Mouse (Mus musculus) neural tube, embryonic 11.5 days (tissue): ENCODE results near the gene Oxld1. TPM values are rescaled to one million over a fixed set of nuclear protein-coding genes. Genes with fewer than 3 reads are reported as not detected.

Experiments used
- ATAC-seq: fragments of 200-750 bp; cut with Nextera tagmentation; 2 replicates; pipeline ENCODE4 v1.8.0; 2017; ENCODE audit warnings: moderate number of reproducible peaks, mild to moderate bottlenecking, moderate TSS enrichment, moderate library complexity; ENCODE audit not compliant: insufficient read depth, low FRiP score, low TSS enrichment
- DNase-seq: peaks from one replicate; pipeline ENCODE4 v3.0.0-alpha.2; 2015; ENCODE audit warnings: low spot score
- H3K27ac ChIP-seq: fragments of 300-500 bp; sonication (generic); 2 replicates; pipeline ENCODE4 v1.5.1; 2014; ENCODE audit warnings: low read depth, mild to moderate bottlenecking, low read length
- H3K27me3 ChIP-seq: fragments of 300-500 bp; sonication (generic); 2 replicates; pipeline ENCODE4 v1.6.1; 2014; ENCODE audit warnings: mild to moderate bottlenecking, low read length, mixed read lengths; ENCODE audit not compliant: control insufficient read depth, insufficient read depth
- H3K36me3 ChIP-seq: fragments of 300-500 bp; sonication (generic); 2 replicates; pipeline ENCODE4 v1.6.1; 2014; ENCODE audit warnings: mild to moderate bottlenecking, low read length, moderate library complexity, mixed read lengths; ENCODE audit not compliant: control insufficient read depth, insufficient read depth
- H3K4me1 ChIP-seq: fragments of 300-500 bp; sonication (generic); 2 replicates; pipeline ENCODE4 v1.6.1; 2014; ENCODE audit warnings: low read length, mixed read lengths; ENCODE audit not compliant: control insufficient read depth, insufficient read depth
- H3K4me2 ChIP-seq: fragments of 300-500 bp; sonication (generic); 2 replicates; pipeline ENCODE4 v1.6.1; 2014; ENCODE audit warnings: low read depth, mild to moderate bottlenecking, moderate library complexity
- H3K4me3 ChIP-seq: fragments of 300-500 bp; sonication (generic); 2 replicates; pipeline ENCODE4 v1.5.1; 2014; ENCODE audit warnings: low read depth, low read length
- H3K9ac ChIP-seq: fragments of 300-500 bp; sonication (generic); 2 replicates; pipeline ENCODE4 v1.6.1; 2014; ENCODE audit warnings: mild to moderate bottlenecking, low read length
- H3K9me3 ChIP-seq: fragments of 300-500 bp; sonication (generic); 2 replicates; pipeline ENCODE4 v1.6.1; 2016; ENCODE audit warnings: low read length; ENCODE audit not compliant: control insufficient read depth
- WGBS: fragments of 180-500 bp; shearing (Covaris S2); extraction: QIAGEN DNeasy Blood & Tissue Kit; methylation state at CpG from one replicate; pipeline ENCODE4 v1.1.7; 2014; 5-methylcytosine and 5-hydroxymethylcytosine counted together
- polyA plus RNA-seq: library from polyadenylated mRNA; unstranded; fragments of >200 nt; fragmentation: Nextera tagmentation; extraction: Ambion mirVana; gene quantifications from 2 replicates; pipeline ENCODE4 v1.2.1, GENCODE M21; 2014

The Oxld1 gene
- polyA plus RNA-seq, 1 experiment from 2014 or later, result 14.4 TPM

DNA sequence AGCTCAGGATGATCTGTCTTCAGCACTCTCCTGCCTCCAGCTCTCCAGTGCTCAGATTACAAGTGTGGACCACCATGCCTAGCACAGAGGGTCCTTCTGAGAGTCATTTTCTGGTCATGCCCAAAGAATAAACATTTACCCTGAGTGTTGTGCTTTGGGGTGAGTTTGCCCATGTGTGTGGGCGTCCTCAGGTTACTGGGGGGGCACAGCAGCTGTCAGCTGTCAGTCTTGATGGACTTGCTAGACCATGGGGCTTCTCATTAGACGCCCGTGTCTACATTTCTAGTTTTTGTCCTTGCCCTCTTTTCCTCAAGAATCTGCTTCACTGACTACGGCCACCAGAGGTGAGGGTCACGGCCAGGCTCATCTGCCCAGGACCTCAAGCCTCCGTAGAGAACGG lies 10.7 kb downstream of the Oxld1 start:
- ATAC-seq (no peak), DNase-seq (no peak)
- Histone ChIP-seq H3K9ac (no peak overlapping the region), H3K27ac (no peak overlapping the region), H3K4me2 (no peak overlapping the region), H3K36me3 (no peaks in the 10 kb centered on the region), H3K4me1 (no peaks in the 10 kb centered on the region), H3K9me3 (no peaks in the 10 kb centered on the region), H3K27me3 (no peaks in the 10 kb centered on the region), H3K4me3 (no peak overlapping the region)
- WGBS, result 84% methylated on average over 7 of the region's 7 CpGs

DNA sequence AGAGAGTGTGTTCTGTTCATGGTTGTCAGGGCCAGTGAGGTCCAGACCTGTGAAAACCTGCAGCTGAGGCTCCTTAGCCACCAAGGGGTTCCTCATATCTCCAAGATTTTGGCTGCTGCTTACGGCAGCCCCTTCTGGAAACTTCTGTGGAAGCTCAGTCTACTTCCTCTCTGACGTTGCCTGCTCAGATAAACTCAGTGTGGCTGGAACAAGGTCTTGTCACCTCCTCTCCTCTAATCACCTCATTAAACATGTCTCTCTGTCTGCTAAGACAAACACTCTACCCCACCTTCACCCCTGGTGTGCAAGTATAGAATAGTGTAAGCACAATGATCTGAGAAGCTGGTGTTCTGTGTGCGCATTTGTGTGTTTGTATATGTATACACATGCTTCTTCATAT lies 12.4 kb downstream of the Oxld1 start:
- Histone ChIP-seq H3K9me3 (no peaks in the 10 kb centered on the region), H3K9ac (no peak overlapping the region), H3K36me3 (no peaks in the 10 kb centered on the region), H3K27me3 (no peaks in the 10 kb centered on the region), H3K4me2 (no peak overlapping the region), H3K27ac (no peak overlapping the region), H3K4me1 (no peaks in the 10 kb centered on the region), H3K4me3 (no peak overlapping the region)
- no peak for DNase-seq
- no peak for ATAC-seq
- WGBS, result 74% methylated on average over 3 of the region's 3 CpGs

DNA sequence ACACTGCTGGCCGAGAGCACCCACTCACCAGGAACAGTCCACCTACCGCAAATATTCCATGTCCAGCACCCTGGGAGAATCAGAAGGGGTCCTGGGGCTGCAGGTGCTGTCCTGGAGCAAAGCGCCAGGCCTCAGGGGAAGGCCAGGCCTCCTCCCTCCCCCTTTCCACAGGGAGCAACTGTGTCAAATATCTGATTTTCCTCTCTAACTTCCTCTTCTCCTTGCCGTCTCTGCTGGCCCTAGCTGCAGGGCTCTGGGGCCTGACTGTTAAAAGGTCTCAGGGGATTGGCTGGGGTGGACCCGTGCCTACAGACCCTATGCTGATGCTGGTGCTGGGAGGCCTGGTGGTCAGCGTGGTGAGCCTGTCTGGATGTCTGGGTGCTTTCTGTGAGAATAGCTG lies 13.8 kb downstream of the Oxld1 start:
- no peak overlapping the region for H3K4me2 ChIP-seq
- no peak for ATAC-seq
- H3K27ac ChIP-seq, result no peak overlapping the region
- H3K27me3 ChIP-seq, result no peaks in the 10 kb centered on the region
- H3K36me3 ChIP-seq, result no peaks in the 10 kb centered on the region
- no peak overlapping the region for H3K9ac ChIP-seq
- H3K4me1 ChIP-seq, result no peaks in the 10 kb centered on the region
- H3K9me3 ChIP-seq, result no peaks in the 10 kb centered on the region
- WGBS, result 74% methylated on average over 6 of the region's 6 CpGs
- DNase-seq, result no peak
- H3K4me3 ChIP-seq, result no peak overlapping the region

DNA sequence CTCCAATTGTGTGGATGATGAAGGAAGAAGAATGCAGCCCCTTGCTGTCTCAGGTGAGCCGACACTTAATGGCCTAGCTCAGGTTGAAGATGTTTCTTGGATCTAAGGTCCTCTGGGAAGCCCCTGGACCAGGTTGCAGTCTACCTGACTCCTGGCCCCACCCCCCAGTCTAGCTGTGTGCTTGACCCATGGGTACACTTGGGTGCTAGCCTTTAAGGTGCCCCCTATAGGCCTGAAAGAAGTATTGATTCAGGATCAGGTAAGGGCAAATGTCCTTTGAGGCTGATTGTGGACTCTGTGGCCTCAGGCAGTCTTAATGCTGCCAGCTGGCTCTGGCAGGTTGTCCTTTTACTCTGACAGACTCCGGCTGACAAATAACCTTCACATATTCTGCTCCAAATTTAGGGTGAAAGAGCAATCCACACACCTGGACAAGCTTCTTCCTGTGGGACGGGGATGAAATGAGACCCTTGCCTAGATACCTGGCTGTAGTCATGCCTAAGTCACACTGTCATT lies 15.0 kb downstream of the Oxld1 start:
- Histone ChIP-seq H3K9me3 (no peaks in the 10 kb centered on the region), H3K4me3 (no peak overlapping the region), H3K4me1 (no peaks in the 10 kb centered on the region), H3K27ac (no peak overlapping the region), H3K9ac (no peak overlapping the region), H3K27me3 (no peaks in the 10 kb centered on the region), H3K4me2 (no peak overlapping the region), H3K36me3 (no peaks in the 10 kb centered on the region)
- DNase-seq (no peak), ATAC-seq (no peak)
- 85% methylated on average over 3 of the region's 3 CpGs for WGBS

DNA sequence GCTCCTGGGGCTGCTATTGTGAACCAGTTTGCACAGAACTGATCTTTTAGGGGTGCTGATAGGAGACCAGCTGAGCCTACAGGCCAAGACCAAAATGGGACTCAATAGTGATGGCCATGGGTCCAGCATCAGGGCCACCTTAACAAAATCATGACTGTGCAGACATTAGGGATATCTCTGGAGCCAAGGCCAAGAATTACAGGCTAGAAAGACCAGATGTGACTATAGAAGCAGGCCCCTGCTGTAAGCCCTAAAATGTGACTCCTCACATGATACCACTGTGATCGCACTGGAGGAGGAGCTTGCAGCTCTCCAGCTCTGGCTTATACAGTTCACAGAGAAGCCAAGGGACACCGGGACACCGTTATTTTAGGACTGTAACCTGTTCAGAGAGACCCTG lies 15.5 kb downstream of the Oxld1 start, which contains the start of gene Tspan10:
Gene Tspan10, plus strand, starts transcription at position 301 of the 400 bp plus-strand sequence.
- Histone ChIP-seq H3K4me2 (no peak within 1 kb of the TSS), H3K9ac (no peak within 1 kb of the TSS), H3K27ac (no peak within 1 kb of the TSS), H3K4me3 (no peak within 1 kb of the TSS), H3K27me3 (no peaks in the 10 kb centered on the region), H3K9me3 (no peaks in the 10 kb centered on the region), H3K4me1 (no peaks in the 10 kb centered on the region), H3K36me3 (no peaks in the 10 kb centered on the region)
- DNase-seq, result no peak
- no peak for ATAC-seq
- 82% methylated on average over 3 of the region's 3 CpGs for WGBS

DNA sequence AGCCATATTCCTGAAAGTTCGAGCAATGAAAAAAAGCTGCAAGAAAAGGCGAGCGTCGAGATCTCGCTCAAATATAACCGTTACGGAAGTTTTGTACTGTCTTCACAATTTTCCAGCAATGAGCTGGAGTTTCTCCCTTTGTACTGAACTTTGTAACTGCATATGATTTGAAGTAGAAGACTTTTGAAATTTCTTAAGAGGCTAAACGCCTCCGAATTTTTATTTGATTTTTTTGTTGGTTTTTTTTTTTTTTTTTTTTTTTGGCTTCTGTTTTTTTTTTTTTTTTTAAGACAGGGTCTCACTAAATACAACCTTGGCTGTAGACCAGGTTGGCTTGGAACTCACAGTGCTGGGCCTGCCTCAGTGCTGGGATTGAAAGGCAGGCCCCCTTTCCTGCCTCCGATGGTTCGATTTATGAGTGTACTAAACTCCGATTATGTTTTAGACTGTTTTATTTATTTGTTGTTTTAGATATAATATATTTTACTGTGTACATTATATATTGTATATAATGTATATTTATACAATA lies 19.9 kb downstream of the Oxld1 start:
- H3K4me3 ChIP-seq, result peak overlapping the region; percentile 99
- 32% methylated on average over 12 of the region's 12 CpGs for WGBS
- H3K4me1 ChIP-seq, result peaks cover 12% of the 10 kb centered on the region
- H3K27ac ChIP-seq, result no peak overlapping the region; the same call in 1 of the 2 replicates
- H3K4me2 ChIP-seq, result peak overlapping the region; percentile 75
- H3K9ac ChIP-seq, result peak overlapping the region; percentile 98
- no peaks in the 10 kb centered on the region for H3K9me3 ChIP-seq
- ATAC-seq (no peak), DNase-seq (no peak)
- no peaks in the 10 kb centered on the region for H3K27me3 ChIP-seq
- H3K36me3 ChIP-seq, result peaks cover 4% of the 10 kb centered on the region

DNA sequence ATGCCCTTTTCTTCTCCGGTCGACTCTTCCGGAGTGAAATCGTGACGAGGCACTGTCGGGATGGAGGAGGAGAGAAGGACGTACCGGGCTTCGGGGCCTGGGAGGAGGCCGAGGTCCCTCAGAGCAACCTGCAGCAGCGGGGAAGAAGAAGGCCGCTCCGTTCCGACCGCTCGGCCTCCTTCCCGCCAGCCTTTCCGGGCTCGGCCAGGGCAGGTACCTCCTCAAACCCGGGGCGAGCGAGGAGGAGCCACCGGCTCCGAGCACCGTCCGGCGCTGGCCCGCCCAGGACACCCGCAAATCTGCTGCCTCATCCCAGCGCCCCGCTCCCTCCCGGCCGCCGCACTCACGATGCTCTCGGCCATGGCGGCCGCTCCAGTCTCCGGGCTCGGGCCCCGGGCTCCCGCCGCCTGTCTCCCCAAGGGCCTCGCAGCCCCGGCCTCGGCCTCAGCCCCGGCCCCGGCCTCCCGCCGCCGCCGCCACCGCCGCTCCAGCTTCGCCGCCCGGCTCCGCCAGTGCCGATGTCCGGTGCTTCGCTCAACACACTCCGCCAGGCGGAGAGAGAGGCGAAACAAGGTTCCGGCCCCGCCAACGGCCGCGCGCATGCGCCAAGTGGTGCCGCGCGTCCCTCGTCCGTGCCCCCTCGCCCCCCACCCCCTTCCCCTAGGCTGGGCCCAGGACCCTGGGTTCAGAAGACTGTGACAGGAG lies 20.6 kb downstream of the Oxld1 start, which contains the start of gene Nploc4:
Gene Nploc4, minus strand, starts transcription at position 557 of the 705 bp plus-strand sequence.
- Histone ChIP-seq H3K9ac (peak within 1 kb of the TSS; percentile 98), H3K36me3 (peaks cover 6% of the 10 kb centered on the region), H3K9me3 (no peaks in the 10 kb centered on the region), H3K4me2 (peak within 1 kb of the TSS; percentile 75), H3K27me3 (no peaks in the 10 kb centered on the region), H3K27ac (peak within 1 kb of the TSS; percentile 64; the same call in 1 of the 2 replicates), H3K4me3 (peak within 1 kb of the TSS; percentile 99), H3K4me1 (peaks cover 12% of the 10 kb centered on the region)
- under 1% methylated on average over 55 of the region's 77 CpGs for WGBS
- DNase-seq (peak; percentile 94), ATAC-seq (peak; percentile 81)

DNA sequence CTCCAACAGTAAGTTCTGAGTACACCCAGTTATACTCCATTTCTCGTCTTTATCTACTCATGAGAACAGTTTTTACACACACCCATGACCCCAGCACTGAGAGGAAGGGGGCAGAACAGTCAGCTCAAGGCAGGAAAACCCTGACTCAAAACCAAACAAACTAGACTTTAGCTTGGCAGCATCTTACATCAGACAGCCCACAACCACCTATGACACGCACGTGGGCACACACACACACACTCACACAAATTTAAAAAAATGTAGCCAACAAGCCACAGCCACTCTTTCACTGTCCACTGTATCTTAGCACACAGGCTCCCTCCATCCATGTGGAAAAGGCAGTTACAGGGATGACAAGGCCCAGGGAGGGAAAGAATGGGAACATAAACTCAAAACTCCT lies 31.1 kb downstream of the Oxld1 start:
- H3K27me3 ChIP-seq, result no peaks in the 10 kb centered on the region
- DNase-seq, result no peak
- H3K4me3 ChIP-seq, result no peak overlapping the region
- no peak overlapping the region for H3K27ac ChIP-seq
- 98% methylated on average over 3 of the region's 3 CpGs for WGBS
- H3K9ac ChIP-seq, result no peak overlapping the region
- no peaks in the 10 kb centered on the region for H3K4me1 ChIP-seq
- no peaks in the 10 kb centered on the region for H3K9me3 ChIP-seq
- peaks cover 16% of the 10 kb centered on the region for H3K36me3 ChIP-seq
- ATAC-seq, result no peak
- H3K4me2 ChIP-seq, result no peak overlapping the region
